Mouse (Mus musculus): ENCODE measurements at regions not wholly inside any gene's neighbourhood (a gene's known extent, or its start where the extent isn't known, plus 50 kb on each side); places are given as distances from the start of the nearest gene placed in this dataset.

DNA sequence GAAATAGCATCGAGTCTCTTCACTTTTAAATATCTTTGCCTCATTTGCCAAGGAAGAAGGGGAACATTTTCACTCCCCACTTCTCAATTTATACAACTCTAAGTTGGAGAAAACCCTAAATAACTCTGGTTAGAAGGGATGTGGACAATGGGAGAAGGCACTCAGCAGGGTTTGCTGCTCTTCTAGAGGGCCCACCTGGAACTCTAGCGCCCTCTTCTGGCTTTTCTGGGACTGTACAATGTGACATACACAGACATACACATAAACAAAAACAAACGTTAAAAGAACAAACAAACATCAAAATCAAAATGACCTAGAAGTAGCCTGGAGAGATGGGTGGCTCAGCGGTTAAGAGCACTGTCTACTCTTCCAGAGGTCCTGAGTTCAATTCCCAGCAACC lies 103.0 kb downstream of the Tpra1 start:
- DNase-seq (ENCODE audit: low read depth, low spot score), result no peak

DNA sequence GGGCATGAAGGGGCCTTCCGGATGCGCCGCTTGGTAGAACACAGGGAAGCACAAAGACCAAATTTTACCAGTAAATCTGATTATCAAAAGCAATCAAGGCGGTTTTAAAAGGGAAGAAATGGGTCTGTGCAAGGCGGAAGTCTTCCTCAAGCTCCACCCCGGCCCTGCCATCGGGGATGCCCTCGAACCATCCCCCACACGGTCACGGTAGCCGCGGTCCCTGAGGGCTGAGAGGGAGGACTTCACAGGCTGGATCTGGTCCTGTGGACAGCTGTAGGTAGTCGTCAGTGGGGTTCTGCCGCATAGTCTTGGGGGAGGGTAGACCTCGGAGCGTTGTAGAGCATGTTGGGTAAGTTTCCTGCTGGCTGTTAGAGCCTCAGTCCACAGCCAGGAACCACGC lies 104.9 kb downstream of the Tpra1 start:
- no peak for DNase-seq (ENCODE audit: low read depth, low spot score)

DNA sequence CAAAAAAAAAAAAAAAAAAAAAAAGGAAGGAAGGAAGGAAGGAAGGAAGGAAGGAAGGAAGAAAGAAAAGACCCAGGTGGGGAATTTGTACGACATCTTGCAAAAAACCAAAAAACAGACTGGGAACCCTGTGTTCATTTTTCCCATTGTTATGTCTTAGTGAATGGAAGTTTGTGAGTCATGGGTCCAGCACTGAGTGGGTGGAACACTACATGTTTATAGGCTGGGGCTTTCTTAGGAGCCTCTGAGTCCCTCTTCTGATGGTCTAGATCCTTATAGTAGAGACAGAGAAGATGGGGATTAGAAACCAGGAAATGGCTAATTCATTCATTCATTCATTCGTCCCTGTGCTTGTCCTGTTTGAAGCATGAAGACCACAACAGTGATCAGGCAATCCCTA lies 105.5 kb downstream of the Tpra1 start:
- no peak for DNase-seq (ENCODE audit: low read depth, low spot score)

GRCm38 (mm10) chr6:89008614-89009171 lies 106.6 kb downstream of the Tpra1 start:
- no peak for DNase-seq (ENCODE audit: low read depth, low spot score)

- no peak for DNase-seq (ENCODE audit: low read depth, low spot score)
Measured at GRCm38 (mm10) chr6:89012998-89013689, 111.1 kb downstream of the Tpra1 start.

DNA sequence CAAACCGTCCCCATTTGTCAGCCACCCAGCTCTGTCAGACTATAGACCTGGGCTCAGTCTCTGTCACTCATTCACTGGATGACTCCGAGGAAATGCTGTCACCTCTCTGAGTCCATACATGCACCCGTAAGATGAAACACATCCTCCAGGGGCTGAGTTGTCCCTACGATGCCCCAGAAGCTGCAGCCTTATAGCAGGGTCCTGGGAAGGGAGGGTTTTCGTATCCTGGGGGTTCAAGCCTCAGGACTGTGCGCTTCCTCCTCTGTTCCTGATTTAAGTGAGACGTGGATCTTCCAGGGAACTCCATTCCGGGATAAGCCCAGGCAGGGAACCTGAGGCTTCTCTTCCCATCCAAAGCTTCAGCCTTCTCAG lies 111.6 kb downstream of the Tpra1 start:
- no peak for DNase-seq (ENCODE audit: low read depth, low spot score)

- no peak for DNase-seq (ENCODE audit: low read depth, low spot score)
Measured at GRCm38 (mm10) chr6:89024101-89024650, 122.1 kb downstream of the Tpra1 start.

DNA sequence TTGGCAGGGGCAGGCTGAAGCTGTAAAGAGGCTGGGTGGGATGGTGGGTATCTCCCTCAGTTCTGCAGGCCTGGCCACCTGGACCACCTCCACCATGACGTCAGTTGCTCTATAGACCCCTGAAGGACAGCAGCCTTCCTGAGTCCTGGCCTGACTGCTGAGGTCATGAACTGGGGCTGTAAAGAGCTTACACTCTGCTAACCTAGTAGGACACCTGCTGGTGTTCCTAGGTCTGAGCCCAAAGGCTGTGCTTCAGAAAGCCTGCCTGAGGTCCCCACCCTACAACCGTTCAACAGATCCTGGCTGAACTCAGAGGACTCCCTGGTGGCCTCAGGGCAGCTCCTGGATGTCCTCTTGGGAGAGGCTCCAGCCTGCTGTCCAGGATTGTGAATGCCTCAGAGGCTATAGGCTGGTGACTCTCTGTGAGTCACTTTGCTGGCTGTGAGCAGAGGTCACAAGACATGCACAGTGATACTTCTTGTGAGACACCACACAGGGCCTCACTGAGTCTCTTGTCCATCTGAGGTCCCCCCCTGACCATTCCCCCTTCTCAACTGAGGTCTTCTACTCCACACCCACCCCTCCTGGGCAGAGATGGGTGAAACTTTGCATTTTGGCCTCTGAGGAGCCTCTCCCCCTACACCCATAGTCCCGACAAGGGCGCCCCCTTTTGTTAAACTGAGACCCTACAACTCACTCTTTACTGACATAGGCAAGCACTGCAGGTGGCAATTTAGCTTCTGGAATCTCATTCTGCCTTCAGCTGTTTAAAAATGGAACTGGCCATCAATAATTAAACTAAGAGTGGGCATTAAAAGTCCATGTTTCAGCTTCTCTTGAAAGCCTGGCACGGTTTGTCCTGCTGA lies 131.6 kb downstream of the Tpra1 start:
- no peak for DNase-seq (ENCODE audit: low read depth, low spot score)

DNA sequence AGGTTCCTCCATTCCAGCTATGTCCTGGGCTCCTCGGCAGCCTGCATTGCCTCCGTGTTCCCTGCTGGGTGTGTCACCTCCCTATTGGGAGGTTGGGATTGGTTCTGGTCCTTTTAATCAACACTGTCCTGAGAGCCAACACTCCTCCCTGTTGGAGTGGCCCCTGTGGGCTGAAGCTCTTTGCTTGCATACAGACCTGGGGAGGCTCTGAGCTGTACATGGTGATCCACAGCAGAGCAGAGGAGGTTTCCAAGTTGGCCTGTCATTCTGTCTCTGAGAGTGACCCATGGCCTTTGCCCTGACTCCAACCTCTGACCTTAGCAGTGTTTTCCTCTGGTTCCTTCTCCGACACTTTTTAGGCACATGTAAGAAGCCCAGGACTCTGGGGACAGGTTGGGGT lies 132.4 kb downstream of the Tpra1 start:
- no peak for DNase-seq (ENCODE audit: low read depth, low spot score)

- DNase-seq (ENCODE audit: low read depth, low spot score), result no peak
Measured at GRCm38 (mm10) chr6:89035061-89035835, 133.2 kb downstream of the Tpra1 start.

DNA sequence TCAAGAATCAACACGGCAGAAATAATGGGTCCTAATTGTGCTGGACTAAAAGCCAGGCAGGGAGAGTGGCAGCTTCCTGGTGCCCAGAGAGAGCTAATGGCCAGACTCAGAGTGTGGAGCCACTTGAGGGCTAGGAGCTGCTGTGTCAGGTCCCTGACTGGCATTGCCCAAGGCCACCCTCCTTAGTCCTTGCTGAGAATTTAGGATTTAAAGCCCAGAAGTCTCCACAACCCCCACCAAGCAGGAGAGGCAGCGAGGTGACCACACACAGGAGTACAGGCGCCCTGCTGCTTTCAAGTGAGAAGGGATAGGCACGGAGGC lies 133.7 kb downstream of the Tpra1 start:
- no peak for DNase-seq (ENCODE audit: low read depth, low spot score)

GRCm38 (mm10) chr6:89037392-89037791 lies 135.3 kb downstream of the Tpra1 start:
- no peak for DNase-seq (ENCODE audit: low read depth, low spot score)

DNA sequence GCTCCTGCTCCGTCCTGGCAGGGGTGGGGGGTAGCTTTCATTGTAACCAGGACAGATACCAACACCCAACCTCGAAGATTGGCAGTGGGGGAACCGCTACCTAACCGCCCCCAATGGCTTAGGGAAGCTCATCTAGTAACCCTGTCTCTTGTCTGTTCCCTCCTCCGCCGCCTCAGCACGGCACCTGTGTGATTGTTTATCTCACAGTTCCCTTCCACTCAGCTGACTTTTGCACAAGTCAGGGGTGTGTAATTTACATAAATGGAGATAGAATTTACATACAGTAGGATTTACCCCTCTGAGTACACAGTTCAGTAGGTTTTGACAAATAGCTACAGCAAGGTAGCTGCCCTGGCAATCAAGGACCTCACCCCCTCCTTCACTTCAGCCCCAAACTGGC lies 135.8 kb downstream of the Tpra1 start:
- DNase-seq (ENCODE audit: low read depth, low spot score), result no peak

- no peak for DNase-seq (ENCODE audit: low read depth, low spot score)
Measured at GRCm38 (mm10) chr6:89040919-89041318, 138.9 kb downstream of the Tpra1 start.

- DNase-seq (ENCODE audit: low read depth, low spot score), result no peak
Measured at GRCm38 (mm10) chr6:89042478-89043239, 140.6 kb downstream of the Tpra1 start.

DNA sequence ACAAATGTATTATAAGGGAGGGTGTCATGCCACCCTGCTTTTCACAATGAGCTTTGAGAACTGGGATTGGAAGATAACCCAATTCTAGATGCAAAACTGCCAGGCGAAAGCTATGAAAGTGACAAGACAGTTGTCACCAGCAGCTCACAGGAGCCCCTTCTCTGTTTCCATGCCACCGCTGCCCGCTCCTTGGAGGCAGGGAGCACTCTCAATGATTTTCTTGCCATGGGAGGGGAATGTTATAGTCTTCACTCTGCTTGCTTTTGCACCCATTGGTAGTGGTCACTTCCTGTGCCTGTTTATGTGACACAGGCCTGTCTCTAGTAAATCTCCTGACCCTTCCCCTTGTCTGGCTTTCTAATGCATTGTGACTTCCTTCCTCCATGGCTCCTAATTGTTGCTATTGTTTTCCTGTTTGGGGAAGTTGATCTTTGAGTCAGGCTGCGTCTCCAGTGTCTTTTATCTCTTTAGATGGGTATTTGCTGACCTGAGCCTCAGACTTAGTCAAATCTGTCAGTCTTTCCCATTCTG lies 143.4 kb downstream of the Tpra1 start:
- no peak for DNase-seq (ENCODE audit: low read depth, low spot score)

DNA sequence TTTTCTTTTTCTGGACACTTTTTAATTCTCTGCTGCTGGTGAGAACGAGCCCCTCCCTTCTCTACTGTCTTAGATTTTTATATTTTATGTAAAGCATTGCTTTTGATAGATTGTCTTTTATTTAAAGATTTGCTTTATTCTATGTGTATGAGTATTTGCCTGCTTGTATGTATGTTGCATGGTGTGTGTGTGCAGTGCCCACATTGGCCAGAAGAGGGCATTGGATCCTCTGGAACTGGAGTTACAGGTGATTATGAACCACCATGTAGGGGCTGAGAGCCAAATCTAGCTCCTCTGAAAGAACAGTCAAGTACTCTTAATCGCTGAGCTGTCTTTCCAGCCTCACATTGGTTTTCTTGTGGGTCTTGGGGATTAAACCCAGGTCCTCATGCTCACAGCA lies 144.4 kb downstream of the Tpra1 start:
- DNase-seq (ENCODE audit: low read depth, low spot score), result no peak

- DNase-seq (ENCODE audit: low read depth, low spot score), result no peak
Measured at GRCm38 (mm10) chr6:89047629-89048332, 145.7 kb downstream of the Tpra1 start.

DNA sequence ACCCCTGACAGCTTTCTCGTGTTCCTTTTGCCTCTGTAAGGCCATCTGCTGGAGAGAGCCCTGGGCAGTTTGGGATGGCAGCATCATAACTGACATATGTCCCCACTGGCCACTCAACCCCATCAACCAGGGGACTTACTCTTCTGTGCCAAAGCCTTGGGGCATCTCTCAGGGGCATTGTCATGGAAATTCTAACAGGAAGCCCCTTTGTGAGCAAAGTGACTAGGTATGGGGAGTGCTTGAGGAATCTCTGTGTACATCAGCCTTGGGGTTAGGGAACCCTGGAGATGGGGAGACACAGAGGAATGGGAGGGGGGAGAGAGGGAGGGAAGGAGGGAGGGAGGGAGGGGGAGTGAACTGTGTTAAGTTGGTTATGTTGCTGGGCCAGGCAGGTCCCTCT lies 147.2 kb downstream of the Tpra1 start:
- DNase-seq (ENCODE audit: low read depth, low spot score), result no peak

GRCm38 (mm10) chr6:89050575-89051270 lies 148.7 kb downstream of the Tpra1 start:
- no peak for DNase-seq (ENCODE audit: low read depth, low spot score)

Measured in retina, postnatal 7 days (tissue).